Mouse (Mus musculus): ENCODE measurements at regions not wholly inside any gene's neighbourhood (a gene's known extent, or its start where the extent isn't known, plus 50 kb on each side); places are given as distances from the start of the nearest gene placed in this dataset.

DNA sequence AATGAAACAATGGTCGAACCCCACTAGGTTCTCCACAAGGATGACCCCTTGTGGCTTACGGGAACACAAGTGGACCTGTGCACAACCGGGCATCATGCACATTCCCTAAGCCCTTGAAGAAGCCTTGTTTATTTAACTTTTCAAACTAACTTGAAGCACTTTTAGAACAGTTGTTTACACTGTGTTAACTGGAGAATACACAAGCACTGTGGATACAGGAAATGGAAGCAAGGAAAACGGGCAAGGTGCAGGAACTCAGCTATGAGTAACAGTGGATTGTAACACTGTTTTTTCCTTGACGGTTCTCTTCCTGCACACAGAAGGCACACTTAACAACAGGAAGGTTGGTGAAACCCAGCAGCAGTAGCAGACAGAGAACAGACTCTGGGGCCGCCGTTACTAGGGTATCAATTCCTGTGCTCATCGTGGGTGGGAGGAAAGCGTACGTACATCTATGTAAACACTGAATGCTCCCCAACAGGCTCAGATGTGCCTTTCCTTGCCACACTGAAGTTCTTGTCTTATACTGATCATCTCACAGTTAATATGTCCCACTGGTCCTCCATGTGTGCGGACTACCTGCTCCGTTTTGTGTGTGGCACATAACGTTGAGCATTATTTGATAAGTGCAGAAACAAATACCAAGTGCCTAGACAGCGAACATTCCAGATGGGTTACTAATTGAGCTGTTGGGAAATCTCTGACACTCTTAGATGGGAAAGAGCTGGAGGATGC lies 264.4 kb downstream of the Mpdz start:
- TF ChIP-seq CTCF (conservative IDR thresholded peaks at IDR 0.05; ENCODE audit: insufficient read depth, insufficient read length, low read depth, low read length) (no peak), POLR2A (IDR thresholded peaks at IDR 0.05; ENCODE audit: low read depth, low read length) (no peak)
- WGBS: 57% methylated on average over 14 of the region's 14 CpGs
- no peak overlapping the region for H3K4me3 ChIP-seq (ENCODE audit: insufficient read depth, low read depth, low read length)
- no peaks in the 10 kb centered on the region for H3K27me3 ChIP-seq (replicated peaks; ENCODE audit: control insufficient read depth, insufficient read depth, low read length)
- DNase-seq: peak; percentile 29
- H3K27ac ChIP-seq (ENCODE audit: insufficient read depth, low read depth, low read length): peak overlapping the region; percentile 36; the same call in 1 of the 2 replicates
- H3K4me1 ChIP-seq (ENCODE audit: control insufficient read depth, insufficient read depth, low read length): no peaks in the 10 kb centered on the region
- no peaks in the 10 kb centered on the region for H3K36me3 ChIP-seq (ENCODE audit: control insufficient read depth, insufficient read depth, low read length)

DNA sequence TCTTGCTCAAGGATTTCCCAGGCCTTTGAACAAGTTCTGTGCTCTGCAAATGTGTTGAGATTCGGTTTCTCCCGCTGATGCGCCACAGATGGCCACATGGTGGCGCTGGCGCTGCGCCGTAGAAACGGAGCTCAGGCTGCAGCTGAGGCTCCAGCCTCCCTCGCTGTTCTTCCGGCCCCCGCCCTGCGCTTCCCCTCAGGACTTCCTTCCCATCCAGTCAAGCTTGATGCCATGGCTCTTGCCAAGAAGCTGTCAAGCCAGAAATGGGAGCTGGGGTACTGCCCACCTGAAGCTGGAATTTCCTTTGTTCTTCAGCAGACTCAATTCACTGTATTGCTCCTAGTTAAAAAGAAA lies 263.9 kb downstream of the Mpdz start:
- peak; percentile 95 for TF ChIP-seq CTCF (conservative IDR thresholded peaks at IDR 0.05; ENCODE audit: insufficient read depth, insufficient read length, low read depth, low read length)
- TF ChIP-seq POLR2A (IDR thresholded peaks at IDR 0.05; ENCODE audit: low read depth, low read length): no peak
- WGBS: 1% methylated on average over 12 of the region's 12 CpGs
- no peaks in the 10 kb centered on the region for H3K36me3 ChIP-seq (ENCODE audit: control insufficient read depth, insufficient read depth, low read length)
- H3K27ac ChIP-seq (ENCODE audit: insufficient read depth, low read depth, low read length): no peak overlapping the region
- H3K4me3 ChIP-seq (ENCODE audit: insufficient read depth, low read depth, low read length): no peak overlapping the region
- no peaks in the 10 kb centered on the region for H3K27me3 ChIP-seq (replicated peaks; ENCODE audit: control insufficient read depth, insufficient read depth, low read length)
- no peaks in the 10 kb centered on the region for H3K4me1 ChIP-seq (ENCODE audit: control insufficient read depth, insufficient read depth, low read length)
- DNase-seq: peak; percentile 95

DNA sequence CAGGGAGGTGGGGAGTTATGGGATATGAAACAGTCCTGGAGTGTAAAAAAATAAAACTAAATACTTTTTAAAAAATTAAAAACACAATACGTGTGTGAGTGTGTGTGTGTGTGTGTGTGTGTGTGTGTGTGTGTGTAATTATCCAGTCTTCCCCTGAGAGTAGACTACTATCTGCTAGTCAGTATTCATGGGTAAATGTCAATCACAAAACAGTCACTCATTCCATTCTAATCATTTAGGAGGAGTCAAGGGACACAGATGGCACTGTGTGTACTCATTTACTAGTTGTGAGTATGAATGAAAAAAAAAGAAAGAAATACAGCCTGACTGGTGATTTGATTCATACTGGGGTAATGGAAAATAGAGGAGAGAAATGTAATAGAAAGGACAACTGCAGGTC lies 226.5 kb downstream of the Mpdz start:
- no peak overlapping the region for H3K4me3 ChIP-seq (ENCODE audit: insufficient read depth, low read depth, low read length)
- TF ChIP-seq CTCF (conservative IDR thresholded peaks at IDR 0.05; ENCODE audit: insufficient read depth, insufficient read length, low read depth, low read length) (no peak), POLR2A (IDR thresholded peaks at IDR 0.05; ENCODE audit: low read depth, low read length) (no peak)
- no peaks in the 10 kb centered on the region; the same call in 1 of the 2 replicates for H3K4me1 ChIP-seq (ENCODE audit: control insufficient read depth, insufficient read depth, low read length)
- H3K27ac ChIP-seq (ENCODE audit: insufficient read depth, low read depth, low read length): no peak overlapping the region
- no peaks in the 10 kb centered on the region for H3K36me3 ChIP-seq (ENCODE audit: control insufficient read depth, insufficient read depth, low read length)
- no peaks in the 10 kb centered on the region; the same call in 1 of the 2 replicates for H3K27me3 ChIP-seq (replicated peaks; ENCODE audit: control insufficient read depth, insufficient read depth, low read length)
- DNase-seq: no peak
- 100% methylated on average over 1 of the region's 1 CpGs for WGBS

DNA sequence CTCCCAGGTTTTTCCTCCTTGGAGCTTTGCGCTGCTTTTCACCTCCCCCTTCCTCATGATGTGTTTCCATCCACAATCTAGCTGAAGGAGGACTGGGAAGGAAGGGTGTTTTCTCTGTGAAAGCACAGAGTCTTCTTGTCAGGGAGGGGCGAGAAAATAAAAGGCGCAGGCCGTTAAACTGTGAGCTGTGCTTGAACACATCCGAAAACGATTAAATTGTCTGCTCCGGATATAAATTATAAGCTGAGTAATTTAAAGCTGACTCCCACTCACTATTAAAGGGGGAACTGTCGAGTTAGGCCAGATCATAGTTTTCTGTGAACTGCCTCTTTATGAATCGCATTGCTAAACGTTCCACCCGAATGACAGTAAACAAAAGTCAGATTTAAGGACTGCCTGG lies 224.6 kb downstream of the Mpdz start:
- peak; percentile 7 for DNase-seq
- H3K27me3 ChIP-seq (replicated peaks; ENCODE audit: control insufficient read depth, insufficient read depth, low read length): no peaks in the 10 kb centered on the region; the same call in 1 of the 2 replicates
- H3K4me1 ChIP-seq (ENCODE audit: control insufficient read depth, insufficient read depth, low read length): no peaks in the 10 kb centered on the region; the same call in 1 of the 2 replicates
- no peak overlapping the region for H3K27ac ChIP-seq (ENCODE audit: insufficient read depth, low read depth, low read length)
- no peaks in the 10 kb centered on the region for H3K36me3 ChIP-seq (ENCODE audit: control insufficient read depth, insufficient read depth, low read length)
- WGBS: 8% methylated on average over 11 of the region's 11 CpGs
- TF ChIP-seq CTCF (conservative IDR thresholded peaks at IDR 0.05; ENCODE audit: insufficient read depth, insufficient read length, low read depth, low read length) (no peak), POLR2A (IDR thresholded peaks at IDR 0.05; ENCODE audit: low read depth, low read length) (no peak)
- no peak overlapping the region for H3K4me3 ChIP-seq (ENCODE audit: insufficient read depth, low read depth, low read length)

- DNase-seq: no peak
- no peaks in the 10 kb centered on the region; the same call in 1 of the 2 replicates for H3K27me3 ChIP-seq (replicated peaks; ENCODE audit: control insufficient read depth, insufficient read depth, low read length)
- no peak overlapping the region for H3K4me3 ChIP-seq (ENCODE audit: insufficient read depth, low read depth, low read length)
- H3K4me1 ChIP-seq (ENCODE audit: control insufficient read depth, insufficient read depth, low read length): no peaks in the 10 kb centered on the region; the same call in 1 of the 2 replicates
- TF ChIP-seq CTCF (conservative IDR thresholded peaks at IDR 0.05; ENCODE audit: insufficient read depth, insufficient read length, low read depth, low read length) (no peak), POLR2A (IDR thresholded peaks at IDR 0.05; ENCODE audit: low read depth, low read length) (no peak)
- 88% methylated on average over 6 of the region's 6 CpGs for WGBS
- H3K36me3 ChIP-seq (ENCODE audit: control insufficient read depth, insufficient read depth, low read length): no peaks in the 10 kb centered on the region
- H3K27ac ChIP-seq (ENCODE audit: insufficient read depth, low read depth, low read length): no peak overlapping the region
These were observed 220.6 kb downstream of the Mpdz start for GRCm38 (mm10) chr4:81222034-81222433.

GRCm38 (mm10) chr4:81222468-81223175 lies 220.0 kb downstream of the Mpdz start:
- no peaks in the 10 kb centered on the region for H3K36me3 ChIP-seq (ENCODE audit: control insufficient read depth, insufficient read depth, low read length)
- TF ChIP-seq CTCF (conservative IDR thresholded peaks at IDR 0.05; ENCODE audit: insufficient read depth, insufficient read length, low read depth, low read length) (no peak), POLR2A (IDR thresholded peaks at IDR 0.05; ENCODE audit: low read depth, low read length) (no peak)
- H3K27me3 ChIP-seq (replicated peaks; ENCODE audit: control insufficient read depth, insufficient read depth, low read length): no peaks in the 10 kb centered on the region; the same call in 1 of the 2 replicates
- H3K4me3 ChIP-seq (ENCODE audit: insufficient read depth, low read depth, low read length): no peak overlapping the region
- 25% methylated on average over 5 of the region's 5 CpGs for WGBS
- DNase-seq: peak; percentile 13
- H3K4me1 ChIP-seq (ENCODE audit: control insufficient read depth, insufficient read depth, low read length): no peaks in the 10 kb centered on the region; the same call in 1 of the 2 replicates
- H3K27ac ChIP-seq (ENCODE audit: insufficient read depth, low read depth, low read length): no peak overlapping the region

Data from kidney, adult 2 months (tissue).